Mouse (Mus musculus) lung, adult 2 months (tissue): ENCODE results near the gene Tbx5. TPM values are rescaled to one million over a fixed set of nuclear protein-coding genes. Genes with fewer than 3 reads are reported as not detected.

Experiments used
- DNase-seq: peaks from one replicate; pipeline ENCODE4 v3.0.0; 2022
- H3K4me1 ChIP-seq: fragments of 200-500 bp; 2 replicates; pipeline ENCODE4 v1.6.1; 2011; ENCODE audit warnings: low read length; ENCODE audit not compliant: control insufficient read depth, insufficient read depth
- H3K4me3 ChIP-seq: fragments of 200-500 bp; replicated peaks from 2 replicates; pipeline ENCODE3; 2011; ENCODE audit warnings: low read depth, mild to moderate bottlenecking, control low read depth, low read length; ENCODE audit errors: extremely low read depth
- CTCF ChIP-seq: fragments of 200-500 bp; IDR thresholded peaks from 2 replicates; pipeline ENCODE4 v1.5.1; 2011; ENCODE audit warnings: mild to moderate bottlenecking, low read length, control low read depth; ENCODE audit not compliant: insufficient read depth
- POLR2A ChIP-seq: fragments of 200-500 bp; IDR thresholded peaks from 2 replicates; pipeline ENCODE4 v1.6.1; 2011; ENCODE audit warnings: low read depth, mild to moderate bottlenecking, control low read depth, low read length, borderline replicate concordance; ENCODE audit errors: extremely low read depth
- WGBS: fragments of 180-500 bp; shearing (Covaris S2); methylation state at CpG from one replicate; pipeline ENCODE4 v1.1.7; 2018; 5-methylcytosine and 5-hydroxymethylcytosine counted together
- polyA plus RNA-seq: library from polyadenylated mRNA; depleted of rRNA; stranded (reverse); fragments of >200 nt; gene quantifications from 2 replicates; pipeline ENCODE4 v1.2.3, GENCODE M21; 2012

Tbx5 gene
- polyA plus RNA-seq, 1 experiment = 26.9 TPM

GRCm38 (mm10) chr5:119799419-119800242 lies 32.8 kb upstream of the Tbx5 start:
- TF ChIP-seq CTCF (no peak), POLR2A (no peak)
- no peaks in the 10 kb centered on the region for H3K4me1 ChIP-seq
- WGBS = 22% methylated on average over 9 of the region's 9 CpGs
- no peak for DNase-seq
- H3K4me3 ChIP-seq = no peak overlapping the region

DNA sequence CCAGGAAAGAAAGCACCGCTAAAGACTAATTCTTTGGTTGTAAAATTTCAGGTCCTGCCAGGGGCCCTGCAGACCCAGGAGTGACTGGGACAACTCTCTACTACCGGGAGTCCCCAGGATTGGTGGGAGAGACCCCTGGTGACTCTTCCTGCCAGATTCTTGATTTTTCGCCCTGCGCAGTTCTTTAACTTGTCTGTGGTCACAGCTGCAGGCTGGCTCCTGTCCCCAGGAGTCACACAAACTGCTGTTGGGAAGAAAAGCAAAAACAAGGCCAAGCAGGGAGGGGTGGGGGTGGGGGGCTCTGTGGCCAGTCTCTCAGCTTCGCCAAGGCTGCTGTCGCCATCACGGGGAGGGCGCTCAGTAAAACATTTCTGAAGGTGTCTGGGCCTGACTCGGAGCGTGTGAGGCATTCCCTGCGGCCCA lies 32.2 kb upstream of the Tbx5 start:
- 14% methylated on average over 11 of the region's 11 CpGs for WGBS
- TF ChIP-seq POLR2A = no peak
- TF ChIP-seq CTCF = no peak
- no peaks in the 10 kb centered on the region for H3K4me1 ChIP-seq
- DNase-seq = no peak
- no peak overlapping the region for H3K4me3 ChIP-seq

GRCm38 (mm10) chr5:119802617-119803410 lies 29.7 kb upstream of the Tbx5 start:
- peak overlapping the region; percentile 62 for H3K4me3 ChIP-seq
- H3K4me1 ChIP-seq = no peaks in the 10 kb centered on the region
- no peak for DNase-seq
- TF ChIP-seq CTCF = no peak
- no peak for TF ChIP-seq POLR2A
- 12% methylated on average over 27 of the region's 27 CpGs for WGBS

DNA sequence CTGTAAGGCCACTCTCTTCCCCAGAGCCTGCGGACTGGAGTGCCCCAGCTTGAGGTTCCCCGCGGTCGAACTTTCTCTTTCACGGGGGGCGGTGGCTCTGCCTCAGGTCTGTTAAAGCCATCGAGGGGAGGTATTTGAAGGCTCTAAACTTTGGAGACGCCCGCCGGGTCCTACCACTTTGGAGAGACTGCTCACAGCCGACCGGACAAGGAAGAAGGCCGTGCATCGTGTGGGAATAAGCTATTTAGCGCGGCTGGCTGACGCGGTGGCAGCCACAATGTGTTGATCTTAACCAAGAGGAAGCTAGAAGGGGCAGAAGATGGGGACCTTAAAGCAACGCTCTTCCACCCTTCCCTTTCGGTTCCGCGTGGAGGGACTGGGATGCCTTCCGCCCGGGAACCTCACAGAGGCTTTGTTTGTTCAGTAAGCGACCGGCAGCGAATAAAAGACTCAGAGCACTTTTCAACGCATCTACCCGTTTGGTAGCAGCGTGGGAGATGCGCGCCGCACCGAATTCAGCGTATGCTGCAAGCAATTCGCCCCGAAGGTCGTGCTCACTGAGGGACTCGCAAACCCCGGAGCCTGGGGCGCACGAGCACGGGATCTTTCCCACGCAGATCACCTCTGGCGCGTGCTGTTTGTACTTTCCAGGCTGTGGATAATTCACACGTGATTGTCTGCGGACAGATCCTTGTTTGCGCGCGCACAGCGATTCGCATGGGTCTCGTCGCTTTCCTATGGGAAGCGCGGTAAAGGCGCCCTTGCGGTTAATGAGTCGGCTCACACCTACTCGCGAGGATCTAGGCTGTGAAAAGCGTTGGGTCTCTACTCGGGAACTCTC lies 28.8 kb upstream of the Tbx5 start:
- Histone ChIP-seq H3K4me3 (peak overlapping the region; percentile 62), H3K4me1 (no peaks in the 10 kb centered on the region)
- TF ChIP-seq CTCF (no peak), POLR2A (no peak)
- no peak for DNase-seq
- WGBS = 1% methylated on average over 64 of the region's 64 CpGs

DNA sequence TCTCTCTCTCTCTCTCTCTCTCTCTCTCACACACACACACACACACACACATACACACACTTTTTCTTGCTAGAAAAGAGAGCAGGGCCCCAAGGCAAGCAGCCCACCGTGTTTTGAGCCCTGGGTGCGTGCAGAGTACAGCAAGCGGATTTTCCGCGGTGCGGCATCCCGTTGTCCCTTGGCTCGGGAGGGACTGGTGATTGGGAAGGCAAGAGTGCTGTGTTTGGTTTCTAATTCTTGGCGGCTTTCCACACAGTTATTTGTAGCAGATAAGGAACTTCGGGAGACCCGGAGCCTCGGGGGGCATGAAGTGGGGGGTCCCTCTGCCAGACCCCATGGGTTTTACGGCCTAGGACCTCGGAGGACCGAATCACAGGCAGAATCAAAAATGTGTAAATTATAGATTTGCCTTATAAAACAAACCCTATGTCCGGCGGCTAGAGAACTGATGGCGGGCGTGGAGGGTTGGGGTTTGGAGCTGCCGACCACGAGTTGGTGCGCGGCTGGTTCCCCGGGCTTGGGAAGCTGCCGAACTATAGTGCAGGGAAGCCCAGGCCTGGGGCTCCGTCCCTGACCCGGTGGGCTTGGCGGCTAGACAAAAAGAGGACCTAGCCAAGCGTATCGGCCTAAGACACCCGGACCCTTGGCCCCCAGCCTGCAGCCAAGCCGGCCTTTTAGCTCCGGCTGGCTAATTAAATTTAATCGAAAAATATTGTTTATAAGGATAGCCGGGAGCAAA lies 28.0 kb upstream of the Tbx5 start:
- no peak for DNase-seq
- WGBS = 3% methylated on average over 35 of the region's 35 CpGs
- H3K4me3 ChIP-seq = peak overlapping the region; percentile 62
- no peaks in the 10 kb centered on the region for H3K4me1 ChIP-seq
- TF ChIP-seq POLR2A (no peak), CTCF (no peak)

GRCm38 (mm10) chr5:119805636-119806035 lies 26.8 kb upstream of the Tbx5 start:
- 6% methylated on average over 5 of the region's 5 CpGs for WGBS
- TF ChIP-seq CTCF (no peak), POLR2A (no peak)
- DNase-seq = no peak
- Histone ChIP-seq H3K4me1 (no peaks in the 10 kb centered on the region), H3K4me3 (no peak overlapping the region)

GRCm38 (mm10) chr5:119806467-119806866 lies 26.0 kb upstream of the Tbx5 start:
- Histone ChIP-seq H3K4me3 (no peak overlapping the region), H3K4me1 (no peaks in the 10 kb centered on the region)
- DNase-seq = no peak
- TF ChIP-seq CTCF = no peak
- no peak for TF ChIP-seq POLR2A

DNA sequence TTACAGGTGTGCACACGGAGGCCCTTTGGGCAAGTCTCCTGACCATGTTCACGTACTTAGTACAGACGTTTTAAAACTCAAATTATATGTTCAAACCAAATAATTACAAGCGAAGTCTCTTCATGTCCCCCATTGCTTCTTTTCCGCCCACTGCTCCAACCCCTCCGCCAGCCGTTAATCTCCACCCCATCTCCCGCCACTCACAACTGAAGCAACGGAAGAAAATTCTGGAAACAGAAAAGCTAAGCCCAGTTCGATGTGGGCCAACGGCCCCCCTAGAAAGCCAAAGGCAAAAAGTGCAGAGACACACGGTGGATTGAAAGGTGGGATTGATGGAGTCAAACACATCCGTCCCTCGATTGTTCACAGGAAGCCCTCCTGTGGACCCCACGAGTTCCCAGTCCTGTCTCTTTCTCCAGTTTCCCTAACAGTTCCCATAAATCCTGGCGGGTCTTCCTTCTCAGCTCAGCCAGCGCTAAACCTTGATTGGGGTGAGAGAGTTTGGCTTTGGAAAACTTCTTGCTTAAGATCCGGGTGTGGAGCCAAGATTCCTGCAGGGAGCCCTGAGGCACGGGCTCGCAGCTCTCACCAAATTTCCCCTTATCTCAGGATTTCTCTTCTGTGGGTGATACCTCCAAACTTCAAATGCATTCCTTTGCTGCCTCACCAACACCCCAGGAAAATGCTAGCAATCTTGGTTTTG lies 24.8 kb upstream of the Tbx5 start:
- no peak for TF ChIP-seq CTCF
- no peak for TF ChIP-seq POLR2A
- WGBS = 13% methylated on average over 20 of the region's 20 CpGs
- Histone ChIP-seq H3K4me1 (no peaks in the 10 kb centered on the region), H3K4me3 (no peak overlapping the region)
- no peak for DNase-seq
